Mouse (Mus musculus): ENCODE results near the gene Nfix.
A peak's percentile ranks its signal among the peaks of the same experiment; 100 is the strongest.
"Not testable (repeated sequence)": the region's sequence is repeated elsewhere in the genome, so short reads cannot be mapped to it uniquely, and the experiment has no call there.

Nfix gene

GRCm38 (mm10) chr8:84832759-84833742 lies 32.9 kb upstream of the Nfix start:
- DNase-seq (ENCODE audit: low spot score in 2 of 2) = no peak

- peak; percentile 64 to 67 for DNase-seq (ENCODE audit: low spot score in 2 of 2)
These were observed 32.0 kb upstream of the Nfix start for GRCm38 (mm10) chr8:84832034-84832717.

GRCm38 (mm10) chr8:84831490-84831889 lies 31.3 kb upstream of the Nfix start, which contains the start of gene Gadd45gip1:
Gene Gadd45gip1, plus strand, starts transcription at chr8:84831522.
- no peak for DNase-seq (ENCODE audit: low spot score in 2 of 2)

- DNase-seq (ENCODE audit: low spot score in 2 of 2) = not testable (repeated sequence)
These were observed 26.4 kb upstream of the Nfix start for GRCm38 (mm10) chr8:84826518-84826917.

GRCm38 (mm10) chr8:84825636-84826035 lies 25.5 kb upstream of the Nfix start:
- no peak for DNase-seq (ENCODE audit: low spot score in 2 of 2)

GRCm38 (mm10) chr8:84823653-84824052 lies 23.5 kb upstream of the Nfix start:
- DNase-seq (ENCODE audit: low spot score in 2 of 2) = peak in 1 of 2 experiments; percentile 54

- no peak for DNase-seq (ENCODE audit: low spot score in 2 of 2)
These were observed 22.6 kb upstream of the Nfix start, which contains the start of gene Dand5 for GRCm38 (mm10) chr8:84822723-84823122. Gene Dand5, minus strand, starts transcription at chr8:84822823.

- no peak for DNase-seq (ENCODE audit: low spot score in 2 of 2)
These were observed 16.0 kb upstream of the Nfix start for GRCm38 (mm10) chr8:84816117-84816516.

- DNase-seq (ENCODE audit: low spot score in 2 of 2) = peak; percentile 97 to 99
These were observed 15.4 kb upstream of the Nfix start for GRCm38 (mm10) chr8:84815547-84815946.

- DNase-seq (ENCODE audit: low spot score in 2 of 2) = no peak
These were observed 14.7 kb upstream of the Nfix start for GRCm38 (mm10) chr8:84814555-84815441.

GRCm38 (mm10) chr8:84814240-84814554 lies 14.1 kb upstream of the Nfix start:
- DNase-seq (ENCODE audit: low spot score in 2 of 2) = no peak

GRCm38 (mm10) chr8:84813830-84814229 lies 13.7 kb upstream of the Nfix start:
- DNase-seq (ENCODE audit: low spot score in 2 of 2) = no peak

- peak in 1 of 2 experiments; percentile 81 for DNase-seq (ENCODE audit: low spot score in 2 of 2)
These were observed 12.9 kb upstream of the Nfix start for GRCm38 (mm10) chr8:84813059-84813458.

GRCm38 (mm10) chr8:84811303-84811702 lies 11.2 kb upstream of the Nfix start:
- DNase-seq (ENCODE audit: low spot score in 2 of 2) = no peak

GRCm38 (mm10) chr8:84810896-84811295 lies 10.8 kb upstream of the Nfix start:
- peak; percentile 98 for DNase-seq (ENCODE audit: low spot score in 2 of 2)

GRCm38 (mm10) chr8:84809941-84810280 lies 9.8 kb upstream of the Nfix start:
- DNase-seq (ENCODE audit: low spot score in 2 of 2) = no peak

- DNase-seq (ENCODE audit: low spot score in 2 of 2) = no peak
These were observed 9.2 kb upstream of the Nfix start for GRCm38 (mm10) chr8:84809109-84809940.

GRCm38 (mm10) chr8:84806031-84806430 lies 5.9 kb upstream of the Nfix start:
- no peak for DNase-seq (ENCODE audit: low spot score in 2 of 2)

- no peak for DNase-seq (ENCODE audit: low spot score in 2 of 2)
These were observed 810 bp downstream of the Nfix start for GRCm38 (mm10) chr8:84799136-84799931.

Data from frontal cortex, postnatal 25 days (tissue).